Mouse (Mus musculus) neural tube, embryonic 10.5 days (tissue): ENCODE data around the gene Kif1bp.
A peak's percentile ranks its signal among the peaks of the same experiment; 100 is the strongest.
"Not testable (repeated sequence)": the region's sequence is repeated elsewhere in the genome, so short reads cannot be mapped to it uniquely, and the experiment has no call there.

Experiments used
- DNase-seq: peaks from one replicate; pipeline ENCODE4 v3.0.0-alpha.2; 2017; ENCODE audit warnings: low spot score; ENCODE audit errors: extremely low spot score

The Kif1bp gene

DNA sequence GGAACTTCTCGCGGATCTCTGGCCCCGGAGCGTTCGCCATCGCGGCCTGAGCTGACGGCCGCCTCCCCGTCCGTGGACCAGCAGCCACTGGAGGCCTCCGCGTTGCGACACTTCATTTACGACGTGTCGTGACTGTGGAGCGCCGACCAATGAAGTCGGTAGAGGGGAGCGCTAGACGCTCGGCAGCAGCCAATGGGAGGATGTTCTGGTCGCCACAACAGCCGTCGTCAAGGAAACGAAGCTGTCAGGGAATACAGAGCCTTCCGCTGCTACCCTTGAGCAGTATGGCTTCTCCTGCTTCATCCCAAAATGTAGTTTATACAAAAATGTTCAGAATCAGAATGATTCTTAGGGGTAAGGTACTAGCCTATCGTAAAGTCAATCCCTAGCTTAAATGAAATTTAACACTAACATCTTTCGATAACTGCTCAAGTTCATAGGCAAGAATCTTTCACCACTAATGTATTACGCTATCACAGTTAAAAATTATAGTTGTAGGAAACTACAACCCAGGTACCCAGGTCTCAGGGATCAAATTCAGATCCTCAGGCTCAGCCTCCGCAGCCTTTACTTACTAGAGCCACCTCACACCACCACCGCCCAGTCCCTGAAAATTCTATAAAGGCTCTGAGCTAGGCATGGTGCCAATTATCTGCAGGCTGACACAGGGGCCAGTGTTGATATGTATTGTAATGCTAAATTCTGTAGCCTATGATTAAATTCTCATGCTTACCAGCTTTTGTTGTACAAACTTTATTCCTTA, at the start of gene Kif1bp:
Gene Kif1bp, minus strand, starts transcription at position 120 of the 763 bp plus-strand sequence.
- peak; percentile 96 for DNase-seq

GRCm38 (mm10) chr10:62604161-62604560, 25.9 kb upstream of the Kif1bp start:
- DNase-seq = no peak

- no peak for DNase-seq
Measured at GRCm38 (mm10) chr10:62603233-62604030, 25.2 kb upstream of the Kif1bp start.

GRCm38 (mm10) chr10:62602177-62603040, 24.2 kb upstream of the Kif1bp start, which contains the start of gene Ddx21:
TSS of gene Ddx21 (minus strand) at chr10:62602281.
- peak; percentile 97 for DNase-seq

DNA sequence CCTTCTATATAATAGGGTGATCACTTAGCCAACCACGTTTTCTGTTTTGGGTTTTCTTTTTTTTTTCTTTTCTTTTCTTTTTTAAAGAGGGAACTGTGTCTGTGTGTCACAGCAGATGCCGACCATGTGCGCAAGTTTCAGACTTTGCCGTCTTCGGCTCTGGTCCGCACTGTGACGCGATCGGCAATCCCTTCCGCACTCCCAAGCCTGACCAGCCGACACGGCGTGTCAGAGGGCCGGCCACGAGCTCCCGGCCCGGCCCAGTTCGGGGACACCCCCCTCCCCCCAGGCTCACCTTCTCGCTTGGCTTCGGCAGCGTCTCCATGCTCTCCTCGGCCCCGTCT, 23.5 kb upstream of the Kif1bp start:
- DNase-seq = no peak

DNA sequence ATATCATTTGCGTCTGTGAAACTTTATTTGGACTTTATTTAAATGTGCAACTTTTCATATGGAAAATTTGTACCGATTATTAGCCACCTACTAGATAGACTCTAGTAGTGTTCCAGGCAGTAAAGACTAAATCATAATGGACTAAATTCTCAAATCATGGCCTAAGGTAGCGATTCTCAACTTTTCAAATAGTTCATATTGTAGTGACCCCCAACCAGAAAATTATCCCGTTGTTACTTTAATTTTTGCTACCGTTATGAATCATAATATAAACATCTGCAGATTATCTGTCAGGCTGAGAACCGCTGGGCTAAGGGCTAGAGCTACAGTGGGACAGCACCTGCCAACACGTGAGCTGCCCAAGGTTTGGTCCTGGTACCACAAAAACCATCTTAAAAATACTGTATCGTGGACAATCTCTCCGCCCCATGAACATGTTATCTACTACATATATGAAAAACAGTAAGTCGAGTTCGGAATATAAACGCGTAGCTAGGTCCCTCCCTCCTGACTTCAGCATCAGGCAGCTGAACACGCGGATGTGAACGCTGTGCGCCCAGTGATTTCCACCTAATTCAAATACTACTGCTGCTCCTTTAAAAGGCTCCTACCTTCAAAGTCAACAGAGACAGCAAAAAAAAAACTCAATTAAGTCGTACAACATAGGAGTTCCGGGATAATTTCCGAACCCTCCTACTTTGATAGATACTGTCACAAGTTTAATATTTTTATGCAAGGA, 23.0 kb upstream of the Kif1bp start:
- peak; percentile 26 for DNase-seq

GRCm38 (mm10) chr10:62600056-62600455, 21.8 kb upstream of the Kif1bp start:
- no peak for DNase-seq

DNA sequence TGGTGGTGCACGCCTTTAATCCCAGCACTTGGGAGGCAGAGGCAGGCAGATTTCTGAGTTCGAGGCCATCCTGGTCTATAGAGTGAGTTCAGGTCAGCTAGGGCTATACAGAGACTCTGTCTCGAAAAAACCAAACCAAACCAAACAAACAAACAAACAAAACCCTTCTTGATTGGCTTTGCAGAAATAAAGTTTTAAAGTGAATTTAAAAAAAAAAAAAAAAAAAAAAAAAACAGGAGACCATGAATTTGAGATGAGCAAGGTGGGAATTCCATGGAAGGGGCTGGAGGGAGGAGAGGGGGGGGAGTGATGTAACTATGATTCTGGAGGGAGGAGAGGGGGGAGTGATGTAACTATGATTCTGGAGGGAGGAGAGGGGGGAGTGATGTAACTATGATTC, 21.1 kb upstream of the Kif1bp start:
- not testable (repeated sequence) for DNase-seq

DNA sequence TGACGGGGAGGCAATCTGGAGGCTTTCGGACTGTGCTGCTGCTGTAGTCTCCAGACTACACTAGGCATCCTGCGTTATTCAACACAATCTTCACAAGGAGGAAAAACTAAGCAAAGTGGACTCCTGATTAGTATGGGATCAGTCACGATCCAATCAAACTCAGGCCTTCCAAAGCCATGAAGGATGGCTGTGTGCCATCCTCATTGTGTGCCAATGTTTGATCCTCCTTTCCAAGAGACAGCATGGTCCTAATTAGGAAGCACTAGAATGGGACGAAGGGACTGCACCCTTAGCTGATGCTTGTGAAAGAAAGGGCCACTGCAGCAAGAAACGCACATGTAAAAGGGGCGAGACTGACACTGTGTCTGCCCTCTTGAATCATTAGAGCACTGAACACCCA, 14.2 kb upstream of the Kif1bp start:
- no peak for DNase-seq

DNA sequence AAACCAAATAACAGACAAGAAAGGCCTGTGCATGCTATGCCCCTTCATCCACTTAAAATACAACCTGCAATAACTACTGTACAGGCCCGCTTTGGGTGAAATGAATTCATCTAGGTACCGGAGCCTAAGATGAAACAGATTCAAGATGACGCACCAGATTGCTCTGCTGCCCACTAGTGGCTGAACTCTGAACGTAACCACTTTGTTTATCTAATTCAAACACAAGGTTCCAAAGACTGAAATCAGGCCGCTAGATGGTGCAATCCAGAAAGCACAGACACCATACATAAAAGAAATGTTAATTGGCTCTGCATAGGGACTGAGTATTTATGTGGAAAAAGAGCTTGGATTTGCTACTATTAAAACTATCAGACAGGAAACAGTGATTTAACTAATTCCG, 11.9 kb upstream of the Kif1bp start:
- peak; percentile 69 for DNase-seq

DNA sequence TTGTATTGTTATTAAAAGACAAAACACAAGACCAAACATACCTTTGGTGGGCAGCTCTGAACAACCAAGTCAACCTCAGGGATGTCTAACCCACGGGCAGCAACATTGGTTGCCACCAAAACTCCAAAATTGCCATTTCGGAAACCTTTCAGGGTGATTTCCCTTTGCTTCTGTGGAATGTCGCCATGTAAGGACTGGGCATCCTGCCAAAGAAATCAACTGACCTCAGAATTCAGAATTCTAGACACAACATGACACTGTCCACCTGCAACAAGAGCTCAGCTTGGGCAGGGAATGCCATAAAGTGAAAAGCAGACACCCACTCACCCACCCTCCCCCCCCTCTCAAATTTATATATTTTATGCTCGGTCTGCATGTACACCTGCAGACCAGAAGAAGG, 10.4 kb upstream of the Kif1bp start:
- DNase-seq = no peak

DNA sequence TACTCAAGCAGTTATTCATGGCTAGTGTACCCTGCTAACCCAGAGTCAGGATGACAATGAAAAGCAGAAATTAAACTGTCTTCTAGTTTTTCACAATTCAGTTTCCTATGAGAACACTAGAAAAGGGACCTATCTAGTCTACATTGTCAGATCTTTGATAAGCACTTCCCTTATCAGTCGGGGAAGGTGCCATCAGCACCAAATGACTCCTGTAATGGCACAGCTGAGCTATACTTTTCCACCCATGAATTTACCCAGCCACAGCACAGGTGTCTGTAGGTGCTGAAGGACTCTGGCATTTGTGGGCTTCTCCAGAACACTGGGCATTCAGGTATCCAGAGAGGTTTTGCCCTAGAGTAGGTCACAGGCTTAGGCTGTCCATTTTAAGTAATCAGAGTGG, 5.0 kb upstream of the Kif1bp start:
- no peak for DNase-seq

- DNase-seq = no peak
Measured at GRCm38 (mm10) chr10:62582701-62583100, 4.4 kb upstream of the Kif1bp start.

DNA sequence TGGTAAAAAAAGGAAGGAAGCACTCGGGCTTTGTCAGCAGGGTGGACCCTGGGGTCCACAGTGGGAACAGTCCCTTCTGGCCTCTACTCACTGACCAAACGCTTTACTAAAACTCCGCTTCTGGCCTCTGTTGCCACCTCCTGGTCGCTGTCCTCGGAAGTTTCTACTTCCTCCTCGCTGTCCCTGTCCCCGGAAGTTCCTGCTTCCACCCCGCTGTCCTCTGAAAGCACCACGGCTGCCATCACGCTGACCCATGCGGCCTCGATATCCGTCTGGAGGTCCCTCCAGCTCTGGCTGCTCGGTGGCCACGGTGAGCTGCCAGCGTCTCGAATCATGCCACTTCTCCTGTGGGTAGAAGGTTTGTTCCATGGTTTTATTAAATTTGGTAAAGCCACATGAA, 4.0 kb upstream of the Kif1bp start:
- DNase-seq = no peak

DNA sequence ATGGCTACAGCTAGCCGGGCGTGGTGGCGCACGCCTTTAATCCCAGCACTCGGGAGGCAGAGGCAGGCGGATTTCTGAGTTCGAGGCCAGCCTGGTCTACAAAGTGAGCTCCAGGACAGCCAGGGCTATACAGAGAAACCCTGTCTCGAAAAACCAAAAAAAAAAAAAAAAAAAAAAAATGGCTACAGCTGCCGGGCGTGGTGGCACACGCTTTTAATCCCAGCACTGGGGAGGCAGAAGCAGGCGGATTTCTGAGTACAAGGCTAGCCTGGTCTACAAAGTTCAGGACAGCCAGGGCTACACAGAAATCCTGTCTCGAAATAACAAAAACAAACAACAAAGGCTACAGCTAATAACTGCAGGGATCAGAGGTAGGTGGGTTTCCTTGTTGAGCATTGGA, 872 bp upstream of the Kif1bp start:
- DNase-seq = not testable (repeated sequence)

DNA sequence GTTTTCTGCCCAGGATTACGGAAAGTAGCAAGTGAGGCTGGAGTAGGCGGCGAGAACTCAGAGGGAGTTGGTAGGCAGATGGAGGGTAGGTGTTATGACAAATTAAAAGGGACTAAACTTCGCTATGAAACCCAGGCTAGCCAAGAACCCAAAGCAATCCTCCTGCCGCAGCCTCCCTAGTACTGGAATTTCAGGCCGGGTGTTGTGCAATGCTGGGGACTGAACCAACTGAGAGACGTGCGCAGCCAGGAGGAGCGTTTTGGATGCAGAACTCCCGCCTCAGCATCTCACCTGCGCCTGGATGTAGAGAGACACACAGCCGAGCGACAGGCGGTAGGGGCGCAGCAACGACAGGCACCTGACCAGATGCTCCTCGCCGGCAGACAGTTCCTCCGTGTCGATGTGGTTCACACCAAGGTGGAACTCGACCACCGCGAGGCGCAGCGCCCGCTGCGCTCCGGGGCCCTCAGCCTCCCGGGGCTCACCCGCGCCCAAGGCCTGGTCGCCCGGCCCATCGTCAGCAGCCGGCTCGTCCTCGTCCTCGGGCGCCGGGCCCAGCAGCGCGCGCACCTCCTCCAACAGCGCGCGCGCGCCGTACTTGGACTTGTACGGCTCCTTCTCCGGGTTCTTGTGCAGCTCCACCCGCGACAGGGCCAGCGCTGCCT, 452 bp downstream of the Kif1bp start:
- no peak for DNase-seq

DNA sequence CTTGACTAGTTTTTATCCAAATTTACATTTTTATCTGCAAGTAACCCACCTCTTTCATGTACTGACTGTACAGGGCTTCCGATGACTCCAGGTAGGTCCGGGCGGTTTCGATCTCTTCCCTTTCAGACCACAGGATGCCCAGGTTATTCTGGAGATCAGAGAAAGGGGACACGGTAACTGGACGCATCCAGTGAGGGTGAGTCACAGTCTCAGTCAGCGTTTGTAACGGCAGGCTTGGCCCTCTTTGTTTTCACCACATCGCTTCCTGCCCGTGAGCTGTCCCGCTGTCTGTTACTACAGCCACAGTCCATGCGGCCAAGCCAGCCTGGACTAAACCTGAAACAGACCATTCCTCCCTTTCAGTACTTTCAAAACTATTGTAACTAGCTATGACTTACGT, 3.3 kb downstream of the Kif1bp start:
- no peak for DNase-seq

GRCm38 (mm10) chr10:62570126-62570871, 8.0 kb downstream of the Kif1bp start:
- no peak for DNase-seq

- DNase-seq = no peak
Measured at GRCm38 (mm10) chr10:62568861-62569260, 9.4 kb downstream of the Kif1bp start.

DNA sequence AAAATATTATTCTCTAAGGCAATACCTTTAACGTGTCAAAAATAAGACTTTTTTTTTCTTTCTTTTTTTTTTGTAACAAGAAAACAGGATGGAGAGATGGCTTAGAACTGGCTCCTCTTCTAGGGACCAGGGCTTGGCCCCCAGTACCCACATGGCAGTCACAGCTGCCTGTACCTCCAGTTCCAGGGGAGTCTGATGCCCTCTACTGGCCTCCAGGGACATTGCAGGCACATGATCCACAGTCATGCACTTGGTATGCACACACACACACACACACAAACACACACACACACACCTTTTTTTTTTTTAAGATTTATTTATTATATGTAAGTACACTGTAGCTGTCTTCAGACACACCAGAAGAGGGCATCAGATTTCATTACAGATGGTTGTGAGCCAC, 20.5 kb downstream of the Kif1bp start:
- no peak for DNase-seq
